Mouse (Mus musculus) kidney, postnatal 0 days (tissue): Measurements from ENCODE around the gene Gm42791. TPM values are rescaled to one million over a fixed set of nuclear protein-coding genes. Genes with fewer than 3 reads are reported as not detected.

Experiments
- ATAC-seq: fragments of 200-750 bp; cut with Nextera tagmentation; replicated peaks from 2 replicates; pipeline ENCODE4 v1.8.0; 2017; ENCODE audit warnings: low read depth, moderate number of reproducible peaks, moderate TSS enrichment, moderate library complexity; ENCODE audit not compliant: low FRiP score
- DNase-seq: peaks from one replicate; pipeline ENCODE4 v3.0.0-alpha.2; 2016; ENCODE audit warnings: low spot score
- H3K27ac ChIP-seq: fragments of 300-500 bp; sonication (generic); 2 replicates; pipeline ENCODE4 v1.5.1; 2014; ENCODE audit warnings: mild to moderate bottlenecking
- H3K27me3 ChIP-seq: fragments of 300-500 bp; sonication (generic); 2 replicates; pipeline ENCODE4 v1.6.1; 2014; ENCODE audit warnings: low read length, mixed read lengths; ENCODE audit not compliant: insufficient read depth
- H3K36me3 ChIP-seq: fragments of 300-500 bp; sonication (generic); 2 replicates; pipeline ENCODE4 v1.6.1; 2014; ENCODE audit warnings: low read length, mixed read lengths; ENCODE audit not compliant: insufficient read depth
- H3K4me1 ChIP-seq: fragments of 300-500 bp; sonication (generic); replicated peaks from 2 replicates; pipeline ENCODE4 v1.6.1; 2014; ENCODE audit warnings: antibody characterized with exemption, low read length, mixed read lengths; ENCODE audit not compliant: insufficient read depth
- H3K4me2 ChIP-seq: fragments of 300-500 bp; sonication (generic); 2 replicates; pipeline ENCODE4 v1.6.1; 2014; ENCODE audit warnings: mild to moderate bottlenecking, low read length, moderate library complexity, mixed read lengths
- H3K4me3 ChIP-seq: fragments of 300-500 bp; sonication (generic); replicated peaks from 2 replicates; pipeline ENCODE4 v1.5.1; 2014; ENCODE audit warnings: low read depth, low read length
- H3K9ac ChIP-seq: fragments of 300-500 bp; sonication (generic); 2 replicates; pipeline ENCODE4 v1.6.1; 2014; ENCODE audit warnings: low read depth, low read length
- H3K9me3 ChIP-seq: fragments of 300-500 bp; sonication (generic); replicated peaks from 2 replicates; pipeline ENCODE4 v1.6.1; 2016; ENCODE audit warnings: low read length, inconsistent platforms, mixed read lengths
- CTCF ChIP-seq: IDR thresholded peaks from 2 replicates; pipeline ENCODE4 v1.5.1; 2016; ENCODE audit warnings: antibody characterized with exemption, low read depth, mild to moderate bottlenecking, moderate library complexity
- WGBS: fragments of 180-500 bp; shearing (Covaris S2); extraction: QIAGEN DNeasy Blood & Tissue Kit; methylation state at CpG from one replicate; pipeline ENCODE4 v1.1.7; 2014; 5-methylcytosine and 5-hydroxymethylcytosine counted together
- polyA plus RNA-seq: library from polyadenylated mRNA; unstranded; fragments of >200 nt; fragmentation: Nextera tagmentation; extraction: Ambion mirVana; gene quantifications from 2 replicates; pipeline ENCODE4 v1.2.1, GENCODE M21; 2015

Gm42791 gene
- polyA plus RNA-seq, 1 experiment from 2014 or later, result not detected

GRCm38 (mm10) chr5:148897941-148898417 lies 97.0 kb downstream of the Gm42791 start:
- DNase-seq, result no peak
- H3K9me3 ChIP-seq, result no peaks in the 10 kb centered on the region
- ATAC-seq, result no peak
- no peak overlapping the region for H3K4me2 ChIP-seq
- H3K27me3 ChIP-seq, result no peaks in the 10 kb centered on the region
- no peak overlapping the region for H3K9ac ChIP-seq
- no peak overlapping the region for H3K27ac ChIP-seq
- H3K4me3 ChIP-seq, result no peak overlapping the region
- H3K4me1 ChIP-seq, result no peaks in the 10 kb centered on the region
- H3K36me3 ChIP-seq, result 0 out of 2 replicates have a peak, but pooled peaks cover 3% of the 10 kb centered on the region
- no peak for TF ChIP-seq CTCF
- WGBS, result 50% methylated on average over 12 of the region's 12 CpGs

- Histone ChIP-seq H3K4me2 (no peak overlapping the region), H3K9ac (no peak overlapping the region), H3K27me3 (no peaks in the 10 kb centered on the region), H3K36me3 (0 out of 2 replicates have a peak, but pooled peaks cover 7% of the 10 kb centered on the region), H3K9me3 (no peaks in the 10 kb centered on the region), H3K4me3 (no peak overlapping the region), H3K4me1 (no peaks in the 10 kb centered on the region), H3K27ac (no peak overlapping the region)
- WGBS, result 44% methylated on average over 14 of the region's 14 CpGs
- no peak for TF ChIP-seq CTCF
- DNase-seq (no peak), ATAC-seq (no peak)
These were observed 97.8 kb downstream of the Gm42791 start for GRCm38 (mm10) chr5:148897069-148897702.

- H3K9ac ChIP-seq, result no peak overlapping the region
- ATAC-seq (no peak), DNase-seq (no peak)
- H3K9me3 ChIP-seq, result no peaks in the 10 kb centered on the region
- 83% methylated on average over 10 of the region's 10 CpGs for WGBS
- no peaks in the 10 kb centered on the region for H3K27me3 ChIP-seq
- H3K27ac ChIP-seq, result no peak overlapping the region
- no peak overlapping the region for H3K4me2 ChIP-seq
- no peak overlapping the region for H3K4me3 ChIP-seq
- no peaks in the 10 kb centered on the region for H3K4me1 ChIP-seq
- no peak for TF ChIP-seq CTCF
- 0 out of 2 replicates have a peak, but pooled peaks cover 7% of the 10 kb centered on the region for H3K36me3 ChIP-seq
These were observed 98.4 kb downstream of the Gm42791 start for GRCm38 (mm10) chr5:148896515-148896914.

- no peak overlapping the region for H3K9ac ChIP-seq
- no peak overlapping the region for H3K27ac ChIP-seq
- WGBS, result 64% methylated on average over 7 of the region's 7 CpGs
- no peaks in the 10 kb centered on the region for H3K4me1 ChIP-seq
- no peak for DNase-seq
- H3K9me3 ChIP-seq, result no peaks in the 10 kb centered on the region
- no peak for TF ChIP-seq CTCF
- ATAC-seq, result no peak
- no peaks in the 10 kb centered on the region for H3K27me3 ChIP-seq
- H3K4me3 ChIP-seq, result no peak overlapping the region
- H3K36me3 ChIP-seq, result 0 out of 2 replicates have a peak, but pooled peaks cover 13% of the 10 kb centered on the region
- no peak overlapping the region for H3K4me2 ChIP-seq
These were observed 99.1 kb downstream of the Gm42791 start for GRCm38 (mm10) chr5:148895833-148896232.

- H3K27me3 ChIP-seq, result no peaks in the 10 kb centered on the region
- WGBS, result 47% methylated on average over 5 of the region's 5 CpGs
- H3K36me3 ChIP-seq, result 0 out of 2 replicates have a peak, but pooled peaks cover 17% of the 10 kb centered on the region
- no peak overlapping the region for H3K4me3 ChIP-seq
- no peaks in the 10 kb centered on the region for H3K4me1 ChIP-seq
- H3K27ac ChIP-seq, result no peak overlapping the region
- H3K9ac ChIP-seq, result no peak overlapping the region
- ATAC-seq (0 out of 2 replicates have a peak, but pooled peaks have one; percentile 46), DNase-seq (no peak)
- H3K4me2 ChIP-seq, result no peak overlapping the region
- H3K9me3 ChIP-seq, result no peaks in the 10 kb centered on the region
- TF ChIP-seq CTCF, result no peak
These were observed 99.9 kb downstream of the Gm42791 start for GRCm38 (mm10) chr5:148895034-148895433.

- Histone ChIP-seq H3K4me1 (no peaks in the 10 kb centered on the region), H3K9me3 (no peaks in the 10 kb centered on the region), H3K36me3 (0 out of 2 replicates have a peak, but pooled peaks cover 17% of the 10 kb centered on the region), H3K4me3 (no peak overlapping the region), H3K9ac (no peak overlapping the region), H3K27ac (no peak overlapping the region), H3K4me2 (no peak overlapping the region), H3K27me3 (no peaks in the 10 kb centered on the region)
- DNase-seq, result no peak
- ATAC-seq, result no peak
- 98% methylated on average over 4 of the region's 4 CpGs for WGBS
- TF ChIP-seq CTCF, result no peak
These were observed 104.7 kb downstream of the Gm42791 start for GRCm38 (mm10) chr5:148890237-148890636.
